Comparison of ENCODE assay signal across 7 mouse cellular contexts in genomic region chr6:53319543-53320325, GRCm38 (mm10). TPM values are rescaled to one million over a fixed set of nuclear protein-coding genes. Genes with fewer than 3 reads are reported as not detected.
A peak's percentile ranks its signal among the peaks of the same experiment; 100 is the strongest.
DNase-seq lines count a peak whose midpoint lies in the region; ATAC-seq lines count a peak whose summit lies in the region.

No protein-coding gene starts in this region.

- ATAC-seq in embryonic facial prominence, embryonic 15.5 days (ENCODE audit: insufficient number of reproducible peaks, low FRiP score, low TSS enrichment, low read depth), result peak; percentile 67
- ATAC-seq in liver, embryonic 12.5 days, result no peak
- ATAC-seq in hindbrain, embryonic 16.5 days, result no peak

- H3K9ac ChIP-seq in embryonic facial prominence, embryonic 15.5 days, result no peak overlapping the region
- no peak overlapping the region for H3K9ac ChIP-seq in liver, embryonic 12.5 days
- no peak overlapping the region for H3K9ac ChIP-seq in hindbrain, embryonic 16.5 days (ENCODE audit: low read depth, low read length)

- H3K4me2 ChIP-seq in embryonic facial prominence, embryonic 15.5 days (replicated peaks), result peak overlapping the region; percentile 22
- H3K4me2 ChIP-seq in liver, embryonic 12.5 days, result no peak overlapping the region
- no peak overlapping the region for H3K4me2 ChIP-seq in hindbrain, embryonic 16.5 days (ENCODE audit: low read length)

- H3K9me3 ChIP-seq in embryonic facial prominence, embryonic 15.5 days (replicated peaks), result no peaks in the 10 kb centered on the region
- H3K9me3 ChIP-seq in liver, embryonic 12.5 days (replicated peaks), result no peaks in the 10 kb centered on the region
- H3K9me3 ChIP-seq in hindbrain, embryonic 16.5 days (ENCODE audit: control insufficient read depth, low read length), result no peaks in the 10 kb centered on the region

- H3K4me3 ChIP-seq in embryonic facial prominence, embryonic 15.5 days (replicated peaks), result no peak overlapping the region
- H3K4me3 ChIP-seq in liver, embryonic 12.5 days, result no peak overlapping the region
- H3K4me3 ChIP-seq in hindbrain, embryonic 16.5 days (ENCODE audit: low read length), result no peak overlapping the region

- H3K27ac ChIP-seq in embryonic facial prominence, embryonic 15.5 days (replicated peaks), result peak overlapping the region; percentile 48; the same call in 1 of the 2 replicates
- no peak overlapping the region for H3K27ac ChIP-seq in liver, embryonic 12.5 days
- H3K27ac ChIP-seq in hindbrain, embryonic 16.5 days (ENCODE audit: low read depth, low read length), result no peak overlapping the region

- peak; percentile 6 for DNase-seq in ovary, postnatal 36 days (ENCODE audit: low spot score)
- no peak for DNase-seq in ovary, adult 18-20 months (ENCODE audit: low spot score)
- DNase-seq in heart, postnatal 4 days, result peak; percentile 57
- no peak for DNase-seq in thymus, postnatal 4 days

- 42% methylated on average over 17 of the region's 17 CpGs for WGBS in embryonic facial prominence, embryonic 15.5 days
- WGBS in liver, embryonic 12.5 days (ENCODE audit: insufficient replicate concordance), result 74% methylated on average over 17 of the region's 17 CpGs
- 76% methylated on average over 17 of the region's 17 CpGs for WGBS in hindbrain, embryonic 16.5 days

- H3K36me3 ChIP-seq in embryonic facial prominence, embryonic 15.5 days, result no peaks in the 10 kb centered on the region
- H3K36me3 ChIP-seq in liver, embryonic 12.5 days, result no peaks in the 10 kb centered on the region
- no peaks in the 10 kb centered on the region for H3K36me3 ChIP-seq in hindbrain, embryonic 16.5 days (ENCODE audit: control insufficient read depth, insufficient read depth, low read length)

- no peaks in the 10 kb centered on the region; the same call in 1 of the 2 replicates for H3K27me3 ChIP-seq in embryonic facial prominence, embryonic 15.5 days
- H3K27me3 ChIP-seq in liver, embryonic 12.5 days (replicated peaks), result no peaks in the 10 kb centered on the region
- H3K27me3 ChIP-seq in hindbrain, embryonic 16.5 days (replicated peaks; ENCODE audit: control insufficient read depth, insufficient read depth, low read length), result no peaks in the 10 kb centered on the region

- peaks cover 17% of the 10 kb centered on the region for H3K4me1 ChIP-seq in embryonic facial prominence, embryonic 15.5 days
- H3K4me1 ChIP-seq in liver, embryonic 12.5 days, result no peaks in the 10 kb centered on the region
- H3K4me1 ChIP-seq in hindbrain, embryonic 16.5 days (ENCODE audit: control insufficient read depth, insufficient read depth, low read depth, low read length), result no peaks in the 10 kb centered on the region

RNA-seq across cellular contexts. Expression of gene Creb5, which starts 32.7 kb away (rescaled TPM):
- polyA plus RNA-seq in embryonic facial prominence, embryonic 15.5 days (2015; fragmentation: Nextera tagmentation; extraction: Ambion mirVana), result 28.3 and 31.1 TPM in 2 replicates
- total RNA-seq in heart, postnatal 4 days (2021), result 10 to 100 TPM; 49.5 to 51.6 TPM
- 0.33 and 0.36 TPM in 2 replicates for polyA plus RNA-seq in liver, embryonic 12.5 days (2016; fragmentation: Nextera tagmentation; extraction: Ambion mirVana)
- polyA plus RNA-seq in hindbrain, embryonic 16.5 days (2015; fragmentation: Nextera tagmentation; extraction: Ambion mirVana), result 3.2 and 4.6 TPM in 2 replicates

Comparison
In these comparisons a context has a peak if more than half of its experiments do, and no peak if none do; other contexts are left out.
1. DNase-seq: peak in ovary, postnatal 36 days (single experiment) and heart, postnatal 4 days (single experiment); none in ovary, adult 18-20 months (single experiment) and thymus, postnatal 4 days (single experiment).